Mouse (Mus musculus) liver, adult 2 months (tissue): Measurements from ENCODE around the gene Pon3.

Source experiments
- CTCF ChIP-seq: fragments of 200-500 bp; IDR thresholded peaks from 2 replicates; pipeline ENCODE4 v1.5.1; 2011; ENCODE audit warnings: low read depth, low read length, control low read depth
- POLR2A ChIP-seq: fragments of 200-500 bp; IDR thresholded peaks from 2 replicates; pipeline ENCODE4 v1.6.1; 2011; ENCODE audit warnings: low read length, control low read depth; ENCODE audit not compliant: insufficient read depth; ENCODE audit errors: extremely low read depth

DNA sequence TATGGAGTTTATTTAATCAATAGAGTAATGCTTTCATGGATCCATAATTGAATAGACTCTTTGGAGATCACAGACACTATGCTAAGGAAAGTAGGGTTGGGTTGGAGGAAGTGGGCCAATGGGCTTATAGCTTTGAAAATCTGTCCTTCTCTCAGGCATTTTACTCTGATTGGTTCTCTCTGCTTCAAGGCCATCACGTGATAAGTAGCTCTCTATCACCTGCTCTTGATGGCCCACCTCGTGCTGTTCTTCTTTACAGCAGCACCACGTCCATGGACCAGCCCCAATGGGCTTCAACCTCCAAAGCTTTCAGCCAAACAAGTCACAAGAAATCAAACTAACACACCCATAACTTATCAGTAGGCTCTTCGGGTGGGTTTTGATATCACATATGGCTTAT is 65.3 kb downstream of the Pon3 start:
- TF ChIP-seq POLR2A: no peak
- no peak for TF ChIP-seq CTCF
